Mouse (Mus musculus) kidney, postnatal 0 days (tissue): ENCODE results near the gene Folr1. TPM values are rescaled to one million over a fixed set of nuclear protein-coding genes. Genes with fewer than 3 reads are reported as not detected.

Experiments used
- ATAC-seq: fragments of 200-750 bp; cut with Nextera tagmentation; replicated peaks from 2 replicates; pipeline ENCODE4 v1.8.0; 2017; ENCODE audit warnings: low read depth, moderate number of reproducible peaks, moderate TSS enrichment, moderate library complexity; ENCODE audit not compliant: low FRiP score
- DNase-seq: peaks from one replicate; pipeline ENCODE4 v3.0.0-alpha.2; 2016; ENCODE audit warnings: low spot score
- H3K27ac ChIP-seq: fragments of 300-500 bp; sonication (generic); 2 replicates; pipeline ENCODE4 v1.5.1; 2014; ENCODE audit warnings: mild to moderate bottlenecking
- H3K27me3 ChIP-seq: fragments of 300-500 bp; sonication (generic); 2 replicates; pipeline ENCODE4 v1.6.1; 2014; ENCODE audit warnings: low read length, mixed read lengths; ENCODE audit not compliant: insufficient read depth
- H3K36me3 ChIP-seq: fragments of 300-500 bp; sonication (generic); 2 replicates; pipeline ENCODE4 v1.6.1; 2014; ENCODE audit warnings: low read length, mixed read lengths; ENCODE audit not compliant: insufficient read depth
- H3K4me1 ChIP-seq: fragments of 300-500 bp; sonication (generic); replicated peaks from 2 replicates; pipeline ENCODE4 v1.6.1; 2014; ENCODE audit warnings: antibody characterized with exemption, low read length, mixed read lengths; ENCODE audit not compliant: insufficient read depth
- H3K4me2 ChIP-seq: fragments of 300-500 bp; sonication (generic); 2 replicates; pipeline ENCODE4 v1.6.1; 2014; ENCODE audit warnings: mild to moderate bottlenecking, low read length, moderate library complexity, mixed read lengths
- H3K4me3 ChIP-seq: fragments of 300-500 bp; sonication (generic); replicated peaks from 2 replicates; pipeline ENCODE4 v1.5.1; 2014; ENCODE audit warnings: low read depth, low read length
- H3K9ac ChIP-seq: fragments of 300-500 bp; sonication (generic); 2 replicates; pipeline ENCODE4 v1.6.1; 2014; ENCODE audit warnings: low read depth, low read length
- H3K9me3 ChIP-seq: fragments of 300-500 bp; sonication (generic); replicated peaks from 2 replicates; pipeline ENCODE4 v1.6.1; 2016; ENCODE audit warnings: low read length, inconsistent platforms, mixed read lengths
- CTCF ChIP-seq: IDR thresholded peaks from 2 replicates; pipeline ENCODE4 v1.5.1; 2016; ENCODE audit warnings: antibody characterized with exemption, low read depth, mild to moderate bottlenecking, moderate library complexity
- WGBS: fragments of 180-500 bp; shearing (Covaris S2); extraction: QIAGEN DNeasy Blood & Tissue Kit; methylation state at CpG from one replicate; pipeline ENCODE4 v1.1.7; 2014; 5-methylcytosine and 5-hydroxymethylcytosine counted together
- polyA plus RNA-seq: library from polyadenylated mRNA; unstranded; fragments of >200 nt; fragmentation: Nextera tagmentation; extraction: Ambion mirVana; gene quantifications from 2 replicates; pipeline ENCODE4 v1.2.1, GENCODE M21; 2015

Folr1 gene
- polyA plus RNA-seq, 1 experiment from 2014 or later: 164 TPM

GRCm38 (mm10) chr7:101896104-101897066 is 25.8 kb upstream of the Folr1 start:
- peak overlapping the region; percentile 83 for H3K27ac ChIP-seq
- no peaks in the 10 kb centered on the region for H3K27me3 ChIP-seq
- peak; percentile 98 for ATAC-seq
- TF ChIP-seq CTCF: no peak
- peak overlapping the region; percentile 52 for H3K9ac ChIP-seq
- under 1% methylated on average over 57 of the region's 57 CpGs for WGBS
- H3K4me3 ChIP-seq: peak overlapping the region; percentile 43
- H3K9me3 ChIP-seq: no peaks in the 10 kb centered on the region
- peaks cover 4% of the 10 kb centered on the region; the same call in 1 of the 2 replicates for H3K4me1 ChIP-seq
- peak overlapping the region; percentile 54 for H3K4me2 ChIP-seq
- H3K36me3 ChIP-seq: no peaks in the 10 kb centered on the region; the same call in 1 of the 2 replicates
- DNase-seq: peak; percentile 100

- DNase-seq (no peak), ATAC-seq (no peak)
- Histone ChIP-seq H3K9me3 (no peaks in the 10 kb centered on the region), H3K27me3 (no peaks in the 10 kb centered on the region), H3K27ac (no peak overlapping the region), H3K9ac (no peak overlapping the region), H3K4me2 (peak overlapping the region; percentile 34), H3K4me3 (peak overlapping the region; percentile 43), H3K36me3 (no peaks in the 10 kb centered on the region; the same call in 1 of the 2 replicates), H3K4me1 (peaks cover 4% of the 10 kb centered on the region; the same call in 1 of the 2 replicates)
- peak; percentile 33; the same call in 1 of the 2 replicates for TF ChIP-seq CTCF
- WGBS: 33% methylated on average over 9 of the region's 9 CpGs
Measured at GRCm38 (mm10) chr7:101895695-101896094, 25.1 kb upstream of the Folr1 start.

GRCm38 (mm10) chr7:101888460-101888859 is 17.9 kb upstream of the Folr1 start:
- H3K36me3 ChIP-seq: no peaks in the 10 kb centered on the region
- no peak overlapping the region for H3K4me3 ChIP-seq
- DNase-seq (no peak), ATAC-seq (no peak)
- no peak overlapping the region for H3K27ac ChIP-seq
- H3K9ac ChIP-seq: no peak overlapping the region
- H3K4me2 ChIP-seq: no peak overlapping the region
- no peaks in the 10 kb centered on the region for H3K27me3 ChIP-seq
- WGBS: 83% methylated on average over 4 of the region's 4 CpGs
- no peaks in the 10 kb centered on the region for H3K4me1 ChIP-seq
- TF ChIP-seq CTCF: no peak
- no peaks in the 10 kb centered on the region for H3K9me3 ChIP-seq

GRCm38 (mm10) chr7:101886274-101886673 is 15.7 kb upstream of the Folr1 start:
- no peak for TF ChIP-seq CTCF
- no peaks in the 10 kb centered on the region for H3K36me3 ChIP-seq
- H3K27ac ChIP-seq: no peak overlapping the region
- H3K27me3 ChIP-seq: no peaks in the 10 kb centered on the region
- H3K4me2 ChIP-seq: no peak overlapping the region
- no peak overlapping the region for H3K9ac ChIP-seq
- ATAC-seq (no peak), DNase-seq (no peak)
- H3K9me3 ChIP-seq: no peaks in the 10 kb centered on the region
- H3K4me1 ChIP-seq: 0 out of 2 replicates have a peak, but pooled peaks cover 4% of the 10 kb centered on the region
- no peak overlapping the region for H3K4me3 ChIP-seq
- 83% methylated on average over 6 of the region's 6 CpGs for WGBS

- no peak overlapping the region for H3K9ac ChIP-seq
- no peaks in the 10 kb centered on the region for H3K9me3 ChIP-seq
- H3K27ac ChIP-seq: no peak overlapping the region
- no peak overlapping the region for H3K4me3 ChIP-seq
- no peaks in the 10 kb centered on the region for H3K27me3 ChIP-seq
- WGBS: 97% methylated on average over 4 of the region's 4 CpGs
- H3K4me1 ChIP-seq: 0 out of 2 replicates have a peak, but pooled peaks cover 4% of the 10 kb centered on the region
- no peak overlapping the region for H3K4me2 ChIP-seq
- DNase-seq (no peak), ATAC-seq (no peak)
- H3K36me3 ChIP-seq: no peaks in the 10 kb centered on the region
- no peak for TF ChIP-seq CTCF
Measured at GRCm38 (mm10) chr7:101884160-101884559, 13.6 kb upstream of the Folr1 start.

GRCm38 (mm10) chr7:101882413-101883154 is 12.0 kb upstream of the Folr1 start:
- Histone ChIP-seq H3K36me3 (no peaks in the 10 kb centered on the region), H3K4me3 (no peak overlapping the region), H3K9ac (no peak overlapping the region), H3K4me1 (0 out of 2 replicates have a peak, but pooled peaks cover 4% of the 10 kb centered on the region), H3K4me2 (no peak overlapping the region), H3K27me3 (no peaks in the 10 kb centered on the region), H3K9me3 (no peaks in the 10 kb centered on the region), H3K27ac (no peak overlapping the region)
- ATAC-seq (no peak), DNase-seq (peak; percentile 29)
- no peak for TF ChIP-seq CTCF
- 59% methylated on average over 9 of the region's 9 CpGs for WGBS
